Mouse (Mus musculus) MEL (cell line): ENCODE results near the gene Rasgrp1.

Source experiments
- CHD1 ChIP-seq: IDR thresholded peaks from 2 replicates; pipeline ENCODE4 v1.6.1; 2012; ENCODE audit warnings: low read depth, mild to moderate bottlenecking, inconsistent platforms, low read length, improper control_type of control experiment
- CTCF ChIP-seq, 3 experiments: IDR thresholded peaks in 2 of 3; conservative IDR thresholded peaks in 1 of 3; 2 replicates each; pipeline ENCODE4 v1.5.1; 2011 to 2012; ENCODE audit warnings: low read length in 3 of 3, low read depth in 2 of 3, mild to moderate bottlenecking in 2 of 3, improper control_type of control experiment in 1 of 3, inconsistent platforms in 1 of 3, mixed read lengths in 1 of 3, moderate library complexity in 1 of 3; ENCODE audit not compliant: control insufficient read depth in 1 of 3, insufficient read depth in 1 of 3, poor library complexity in 1 of 3, severe bottlenecking in 1 of 3
- POLR2A ChIP-seq, 2 experiments: IDR thresholded peaks; 2 replicates each; pipeline ENCODE4 v1.6.1; 2011 to 2012; ENCODE audit warnings: low read length in 2 of 2, mild to moderate bottlenecking in 2 of 2, control low read depth in 1 of 2, improper control_type of control experiment in 1 of 2, low read depth in 1 of 2, moderate library complexity in 1 of 2; ENCODE audit not compliant: control insufficient read depth in 1 of 2, insufficient read depth in 1 of 2, poor library complexity in 1 of 2
- SMC3 ChIP-seq: IDR thresholded peaks from 2 replicates; pipeline ENCODE4 v1.6.1; 2011; ENCODE audit warnings: low read depth, low read length, improper control_type of control experiment
- USF1 ChIP-seq: IDR thresholded peaks from 2 replicates; pipeline ENCODE4 v1.6.1; 2014; ENCODE audit warnings: low read depth, mild to moderate bottlenecking, inconsistent platforms, low read length, improper control_type of control experiment, moderate library complexity
- USF2 ChIP-seq, 2 experiments: IDR thresholded peaks; 2 replicates each; pipeline ENCODE4 v1.6.1; 2011 to 2012; ENCODE audit warnings: improper control_type of control experiment in 2 of 2, low read length in 2 of 2, borderline replicate concordance in 1 of 2, inconsistent platforms in 1 of 2, low read depth in 1 of 2, mild to moderate bottlenecking in 1 of 2; ENCODE audit not compliant: insufficient read depth in 1 of 2

GRCm38 (mm10) chr2:117366478-117366877 lies 23.7 kb upstream of the Rasgrp1 start:
- TF ChIP-seq POLR2A (IDR thresholded peaks at IDR 0.05; ENCODE audit: control insufficient read depth in 1 of 2, insufficient read depth in 1 of 2, low read depth in 1 of 2, low read length in 2 of 2, poor library complexity in 1 of 2) (no peak), USF1 (no peak), CHD1 (no peak), USF2 (IDR thresholded peaks at IDR 0.05; ENCODE audit: borderline replicate concordance in 1 of 2, insufficient read depth in 1 of 2, low read depth in 1 of 2, low read length in 2 of 2) (no peak), SMC3 (no peak), CTCF (IDR thresholded peaks at IDR 0.05 in 2 of 3, conservative IDR thresholded peaks at IDR 0.05 in 1 of 3; ENCODE audit: control insufficient read depth in 1 of 3, insufficient read depth in 1 of 3, low read depth in 2 of 3, low read length in 3 of 3, poor library complexity in 1 of 3, severe bottlenecking in 1 of 3) (no peak)
